Mouse (Mus musculus) kidney, postnatal 25 days (tissue): ENCODE results near the gene Kcna6.

ENCODE experiments used
- DNase-seq, 2 experiments: peaks; one replicate each; pipeline ENCODE4 v3.0.0; 2021; ENCODE audit warnings: mixed read lengths in 2 of 2

Kcna6 gene

DNA sequence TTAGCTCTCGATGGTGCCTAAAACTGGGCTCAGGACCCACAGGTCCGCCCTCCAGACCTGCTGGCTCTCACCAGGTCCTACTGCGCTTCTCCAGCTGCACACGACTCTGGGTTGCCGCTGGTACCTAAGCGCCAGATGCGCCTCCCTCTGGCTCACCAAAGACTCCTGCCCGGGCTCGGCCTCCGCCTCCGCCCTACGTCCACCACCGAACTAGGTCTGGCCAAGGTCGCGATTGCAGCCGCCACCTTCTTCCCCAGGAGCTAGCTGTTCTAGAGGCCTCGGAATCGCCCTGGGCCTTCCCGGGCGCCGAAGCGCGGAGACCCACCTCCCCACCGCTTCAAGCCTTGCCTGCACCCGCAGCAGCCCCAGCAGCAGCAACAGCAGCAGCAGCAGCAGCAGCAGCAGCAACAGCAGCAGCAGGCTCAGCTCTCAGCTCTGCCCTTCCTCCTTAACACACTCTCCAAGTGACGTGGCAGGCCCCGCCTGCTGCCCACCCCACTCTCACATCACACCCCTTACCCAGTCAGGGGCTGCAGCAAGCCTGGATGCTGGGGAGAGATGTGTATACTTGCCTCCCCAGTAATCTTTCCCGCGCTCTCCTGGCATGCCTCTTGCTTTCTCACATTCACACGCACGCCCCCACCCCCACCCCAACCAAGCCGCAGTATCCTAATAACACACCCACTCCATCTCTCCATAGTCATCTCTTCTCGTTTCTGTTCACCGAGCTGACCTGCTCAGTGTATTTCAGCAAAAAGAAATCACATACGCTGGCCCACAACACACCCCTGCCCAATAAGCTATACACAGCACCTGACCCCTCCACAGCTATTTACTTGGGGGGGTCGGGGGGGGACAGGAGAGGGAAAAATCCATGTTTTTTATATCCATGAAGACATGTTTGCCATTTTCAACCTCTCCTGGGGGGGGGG lies at the start of gene Kcna6:
TSS of gene Kcna6 (minus strand) at position 464 of the 932 bp plus-strand sequence.
- DNase-seq, result no peak

DNA sequence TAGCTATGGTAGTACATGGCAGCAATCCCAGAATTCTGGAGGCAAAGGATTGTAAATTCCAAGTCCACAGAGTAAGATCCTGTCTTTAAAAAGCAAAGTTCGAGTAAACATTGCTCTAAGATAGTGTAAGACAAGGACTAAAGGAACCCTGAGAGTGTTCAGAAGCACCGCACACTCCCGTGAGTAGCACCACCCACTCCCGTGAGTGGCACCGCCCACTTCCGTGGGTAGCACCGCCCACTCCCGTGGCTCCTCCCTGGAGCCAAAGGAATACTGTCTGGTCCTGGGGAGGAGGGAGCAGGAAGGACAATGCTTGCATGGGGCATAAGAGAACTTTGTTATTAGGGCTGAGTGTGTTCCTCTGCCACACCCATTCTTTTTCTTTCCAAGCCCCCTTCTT lies 48.4 kb upstream of the Kcna6 start:
- DNase-seq, result no peak

DNA sequence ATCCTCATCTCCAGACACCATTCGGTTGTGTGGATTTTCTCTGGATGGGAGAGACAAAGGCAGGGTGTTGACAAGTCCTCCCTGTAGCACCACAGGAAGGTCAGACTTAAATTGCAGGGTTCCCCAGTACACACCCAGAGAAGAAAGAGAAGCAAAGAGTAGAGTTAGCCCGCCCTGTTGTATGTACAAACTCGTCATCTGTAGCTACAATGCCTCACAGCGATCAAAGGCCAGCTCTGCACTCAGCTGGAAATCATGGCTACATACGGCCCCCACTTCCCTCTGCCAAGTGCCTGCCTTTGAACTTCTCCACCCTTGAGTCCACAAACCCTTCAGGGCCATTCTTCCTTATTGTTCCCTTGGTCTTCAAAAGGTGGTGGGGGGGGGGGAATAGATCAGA lies 43.7 kb upstream of the Kcna6 start:
- DNase-seq, result no peak

DNA sequence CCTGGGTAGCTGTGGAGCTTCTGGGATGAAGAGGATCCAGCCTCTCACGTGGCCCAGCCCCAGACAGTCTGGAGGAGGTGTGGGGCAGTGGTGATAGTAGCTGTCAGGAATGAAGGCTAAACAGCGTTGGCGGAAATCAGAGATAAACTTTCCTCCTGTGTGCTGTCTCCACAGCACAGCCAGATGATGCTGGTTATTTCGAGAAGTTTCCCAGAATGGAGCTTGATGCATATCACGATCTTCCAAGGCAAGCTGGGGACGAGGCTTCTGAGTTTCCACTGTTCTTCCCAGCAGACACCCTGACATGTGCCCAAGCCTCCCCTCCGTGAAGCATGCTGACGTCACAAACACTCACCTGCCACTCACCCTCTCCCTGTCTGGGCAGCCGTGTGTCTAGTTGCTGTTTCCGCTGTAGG lies 43.2 kb upstream of the Kcna6 start:
- DNase-seq, result no peak

DNA sequence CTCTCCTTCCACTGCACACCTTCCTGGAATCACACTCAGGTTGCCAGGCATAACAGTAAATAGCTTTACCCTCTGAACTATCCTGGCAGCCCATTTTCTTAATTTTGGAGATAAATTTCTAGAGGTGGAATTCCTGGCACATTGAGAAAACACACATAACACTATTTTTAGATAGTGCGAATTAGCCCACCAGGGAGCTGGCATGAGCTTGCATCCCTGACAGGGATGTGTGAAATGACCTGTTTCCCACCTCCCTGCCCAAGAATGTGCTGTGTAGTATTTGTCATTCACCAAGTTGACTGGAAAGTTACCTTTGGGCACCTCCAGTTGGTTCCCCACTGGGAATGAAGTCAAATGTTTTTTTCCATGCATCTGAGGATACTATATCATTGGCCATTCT lies 42.6 kb upstream of the Kcna6 start:
- no peak for DNase-seq

DNA sequence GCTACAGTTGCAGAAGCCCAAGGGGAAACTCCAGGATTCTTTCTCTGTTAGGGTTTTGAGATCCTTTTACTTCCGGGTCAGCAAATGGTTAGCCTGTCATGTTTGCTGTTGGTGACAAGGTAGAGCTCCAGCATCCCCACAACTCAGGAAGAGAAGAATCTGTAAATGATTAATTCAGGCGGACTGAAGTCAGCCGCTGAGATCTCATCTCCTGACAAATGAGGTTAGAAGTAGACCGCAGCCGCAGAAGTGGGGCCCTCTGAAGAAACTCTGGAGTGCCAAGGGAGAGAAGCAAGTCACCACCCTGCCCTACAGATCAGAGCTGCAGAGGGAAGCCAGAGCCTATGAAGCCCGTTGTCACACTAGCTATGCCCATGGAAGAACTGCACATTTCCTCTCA lies 37.4 kb upstream of the Kcna6 start:
- no peak for DNase-seq

DNA sequence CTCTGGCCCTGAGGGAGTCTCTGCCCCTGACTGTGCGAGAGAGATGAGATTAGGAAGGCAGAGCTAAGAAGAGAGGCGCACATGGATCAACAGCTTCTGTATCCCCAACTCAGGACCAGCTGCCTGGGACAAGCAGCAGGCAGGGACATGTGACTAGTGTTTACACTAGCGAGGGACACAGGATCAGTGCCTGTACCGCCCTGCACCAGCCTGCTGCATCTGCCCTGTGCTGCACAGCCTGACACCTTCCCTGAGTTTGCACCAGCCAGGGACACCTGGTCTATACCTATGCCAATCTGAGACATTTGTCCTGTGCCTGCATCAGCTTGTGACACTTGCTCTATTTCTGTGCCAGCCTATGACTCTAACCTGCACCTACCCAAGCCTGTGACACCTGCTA lies 33.4 kb upstream of the Kcna6 start:
- DNase-seq, result no peak

DNA sequence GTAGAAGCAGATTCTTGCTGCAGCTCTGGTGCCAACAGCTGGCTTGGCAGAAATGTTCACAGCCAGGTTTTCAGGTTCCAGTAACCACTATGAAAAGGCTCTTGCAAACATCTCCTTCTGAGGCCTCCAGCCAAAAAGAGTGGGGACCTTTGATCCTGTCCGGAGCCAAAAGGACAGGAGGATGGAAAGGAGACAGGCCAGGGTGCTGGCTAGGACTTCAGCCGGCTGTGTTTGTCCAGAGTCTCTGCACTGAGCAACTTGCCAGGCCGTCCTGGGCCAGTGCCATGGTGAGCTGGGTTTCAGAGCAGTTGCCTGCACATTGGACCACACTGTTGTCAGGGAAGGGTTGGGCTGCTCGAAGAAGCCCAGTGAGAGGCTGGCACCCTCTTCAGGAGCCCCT lies 31.9 kb upstream of the Kcna6 start:
- DNase-seq, result peak; percentile 75 to 86

DNA sequence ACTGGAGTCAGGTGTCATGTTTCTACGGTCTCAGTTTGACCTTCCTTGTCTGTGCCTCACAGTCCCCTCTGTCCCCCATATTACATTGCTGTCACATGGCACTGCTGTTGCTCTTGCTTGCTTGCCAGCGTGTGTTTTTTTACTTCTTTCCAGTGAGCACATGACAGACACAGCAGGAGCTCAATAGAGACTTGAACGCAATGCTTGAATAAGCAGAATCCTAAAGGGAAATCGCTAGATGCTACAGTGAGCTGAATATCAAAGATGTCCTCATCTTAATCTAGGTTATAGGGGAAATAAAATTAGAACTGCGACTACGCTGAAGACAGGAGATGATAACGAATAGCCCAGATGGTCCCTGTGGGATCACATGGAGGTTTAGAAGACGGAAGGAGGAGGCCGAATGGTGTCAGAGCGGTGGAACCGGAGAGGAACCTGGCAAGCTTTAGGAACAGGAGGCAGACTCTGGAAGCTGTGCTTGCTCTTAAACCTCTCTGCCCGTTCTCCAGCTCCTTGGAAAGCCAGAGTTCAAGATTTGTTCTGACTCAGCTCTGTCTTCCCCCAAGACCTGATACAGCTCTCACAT lies 29.8 kb upstream of the Kcna6 start:
- DNase-seq, result no peak

DNA sequence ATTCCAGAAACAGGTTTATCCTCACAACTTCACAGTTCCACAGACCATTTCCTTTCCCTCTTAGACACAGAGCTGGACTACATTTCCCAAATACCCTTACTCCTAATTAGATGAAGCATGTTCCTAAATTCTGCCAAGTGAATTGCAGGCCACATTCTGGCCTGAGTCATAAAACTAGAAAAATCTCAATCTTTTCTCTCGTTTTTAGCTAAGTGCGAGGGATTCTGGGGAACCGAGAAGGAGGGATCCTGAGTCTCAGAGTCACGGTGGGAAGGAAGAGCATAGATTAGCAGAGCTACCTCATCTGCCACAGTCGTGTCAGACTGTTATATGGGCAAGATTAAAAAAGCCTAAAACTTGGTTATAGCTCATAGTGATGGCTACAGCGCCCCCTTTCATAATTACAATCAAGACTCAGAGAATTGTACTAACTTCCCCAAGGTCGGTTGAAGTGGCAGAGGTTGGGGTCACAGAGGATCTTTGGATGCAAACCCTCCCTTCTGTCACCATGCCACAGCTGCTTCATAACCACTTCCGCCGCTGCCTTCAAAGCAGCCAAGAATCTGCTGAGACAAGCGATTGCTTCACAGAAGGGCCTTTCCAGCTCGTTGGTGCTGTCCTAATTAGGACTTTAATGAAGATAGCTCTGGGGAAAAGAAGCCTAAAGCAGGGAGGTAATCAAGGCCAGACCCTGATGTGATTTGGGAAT lies 28.6 kb upstream of the Kcna6 start:
- peak; percentile 47 to 54 for DNase-seq

DNA sequence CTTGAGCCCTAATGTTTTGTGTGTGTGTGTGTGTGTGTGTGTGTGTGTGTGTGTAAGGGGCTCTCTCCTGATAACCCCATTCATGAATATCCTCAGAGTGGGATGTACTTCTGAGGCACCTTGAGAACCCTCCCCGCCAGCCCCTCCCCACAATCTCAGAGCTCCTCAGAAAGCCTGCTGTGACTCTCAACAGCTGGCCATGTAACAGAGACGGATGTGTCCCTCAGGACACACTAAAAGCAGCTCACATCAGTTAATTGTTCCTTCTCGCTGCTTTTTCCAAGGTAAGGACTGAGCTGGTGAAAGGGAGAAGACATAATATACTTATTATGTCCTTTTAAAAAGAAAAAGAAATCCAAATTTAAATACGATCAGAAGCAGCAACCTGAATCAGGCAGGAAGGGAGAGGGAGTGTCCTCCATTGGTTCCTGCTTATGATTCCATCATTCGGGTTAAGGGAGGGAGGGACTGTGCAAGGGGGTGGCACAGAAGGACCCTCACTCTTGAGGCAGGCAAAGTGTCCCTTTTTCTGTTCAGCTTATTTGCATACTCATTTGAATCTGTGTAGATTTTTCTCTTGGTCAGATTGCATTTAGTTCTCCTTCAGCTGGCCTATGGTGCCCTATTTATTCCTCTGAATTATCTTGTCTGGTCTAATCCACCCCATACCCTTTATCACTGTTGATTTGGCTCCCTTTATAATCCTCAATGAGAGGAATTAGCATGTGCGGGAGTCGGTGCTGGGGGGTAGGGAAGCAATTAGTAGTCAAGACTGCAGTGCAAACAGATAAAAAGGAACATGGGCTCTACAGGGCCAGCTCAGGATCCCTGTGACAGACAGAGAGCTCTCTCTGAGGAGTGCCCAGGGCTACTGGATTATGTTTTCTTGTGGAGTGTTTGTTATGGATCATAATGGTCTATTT lies 27.4 kb upstream of the Kcna6 start:
- no peak for DNase-seq

DNA sequence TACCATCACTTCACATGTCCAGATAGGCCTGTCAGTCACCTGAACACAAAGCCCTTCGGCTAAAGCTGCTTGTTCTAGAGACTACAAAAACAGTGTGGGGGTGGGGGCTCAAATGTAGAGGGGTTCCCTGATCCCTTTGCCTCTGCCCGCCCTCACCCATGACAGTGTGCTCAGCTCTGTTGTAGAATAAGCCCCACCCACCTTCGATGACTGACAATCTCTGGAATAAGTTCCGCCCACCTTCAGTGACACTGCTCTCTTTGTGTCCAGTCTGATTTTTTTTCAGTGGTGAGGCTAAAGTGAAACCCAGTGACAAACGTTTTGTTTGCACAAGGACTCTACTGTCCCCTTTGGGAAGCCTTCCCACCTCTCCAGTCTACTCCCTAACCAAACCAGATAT lies 26.1 kb upstream of the Kcna6 start:
- DNase-seq, result no peak

DNA sequence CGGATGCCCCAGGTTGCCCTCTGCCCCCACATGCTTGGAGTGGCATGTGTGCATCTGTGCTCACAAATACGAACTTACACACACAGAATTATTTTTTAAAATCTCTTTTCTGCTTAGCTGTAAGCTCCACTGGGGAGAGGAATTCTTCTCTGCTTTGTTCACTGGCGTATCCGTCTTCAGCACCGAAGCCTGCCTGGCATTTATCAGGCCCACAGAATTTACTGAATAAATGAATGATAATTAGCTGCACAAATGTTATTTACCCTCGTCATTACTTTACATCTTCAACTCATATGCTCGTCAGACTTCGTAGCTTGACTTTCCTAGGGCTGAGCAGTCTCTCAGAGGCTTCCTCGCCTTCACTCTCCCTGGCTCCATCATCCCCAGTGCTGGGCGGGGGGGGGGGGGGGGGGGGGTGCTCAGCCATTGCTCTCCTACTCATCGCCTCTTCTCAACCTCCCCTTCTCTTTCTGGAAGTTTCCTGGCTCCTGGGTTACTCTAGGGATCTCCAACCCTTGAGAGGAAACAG lies 24.2 kb upstream of the Kcna6 start:
- DNase-seq, result no peak

DNA sequence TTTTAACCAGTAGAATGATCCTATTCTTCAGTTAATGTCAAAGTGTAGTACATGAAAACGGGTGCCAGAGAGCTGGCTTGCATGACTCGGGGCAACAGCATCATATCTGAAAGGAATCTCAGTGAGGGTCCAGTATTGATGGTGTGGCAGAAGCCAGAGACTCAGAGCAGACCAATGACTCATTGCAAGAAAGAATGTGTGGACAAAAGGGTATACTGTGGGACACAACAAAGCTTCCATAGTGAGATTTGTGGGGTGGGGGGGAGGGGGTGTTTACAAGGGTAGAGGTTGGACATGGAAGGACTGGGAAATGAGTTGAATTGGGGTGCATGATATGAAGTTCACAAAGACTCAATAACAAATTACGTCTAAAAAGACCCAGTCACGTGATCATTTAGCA lies 20.9 kb upstream of the Kcna6 start:
- no peak for DNase-seq

DNA sequence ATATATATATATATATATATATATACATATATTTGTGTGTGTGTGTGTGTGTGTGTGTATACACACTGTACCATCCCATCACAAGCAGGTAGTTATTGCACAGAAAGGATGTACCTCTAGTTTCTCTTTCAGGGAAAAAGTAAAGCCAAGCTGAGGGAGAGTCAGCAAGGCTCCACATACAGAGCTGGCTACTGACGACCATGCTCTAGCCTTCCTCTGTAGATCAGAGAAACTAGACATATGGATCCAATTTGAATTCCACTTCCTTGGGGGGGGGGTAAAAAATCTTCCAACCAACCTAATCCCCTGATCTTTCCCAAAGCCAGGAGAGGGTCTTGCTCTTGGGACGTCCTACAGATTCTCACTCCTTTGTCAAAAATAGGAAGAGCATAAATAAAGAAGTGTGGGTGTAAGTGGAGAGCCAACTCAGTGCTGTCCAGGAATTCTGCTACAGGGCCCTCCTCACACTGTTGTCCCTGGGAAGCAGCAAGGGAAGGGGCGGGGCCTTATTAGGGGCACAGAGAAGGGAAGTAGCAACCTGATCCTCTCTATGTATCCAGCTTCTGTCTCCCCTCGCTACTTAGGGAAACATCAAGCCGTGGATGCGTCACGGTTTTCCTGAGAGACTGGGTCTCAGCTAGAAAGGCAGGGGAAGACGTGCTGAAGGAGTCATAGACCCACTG lies 15.4 kb upstream of the Kcna6 start:
- no peak for DNase-seq

DNA sequence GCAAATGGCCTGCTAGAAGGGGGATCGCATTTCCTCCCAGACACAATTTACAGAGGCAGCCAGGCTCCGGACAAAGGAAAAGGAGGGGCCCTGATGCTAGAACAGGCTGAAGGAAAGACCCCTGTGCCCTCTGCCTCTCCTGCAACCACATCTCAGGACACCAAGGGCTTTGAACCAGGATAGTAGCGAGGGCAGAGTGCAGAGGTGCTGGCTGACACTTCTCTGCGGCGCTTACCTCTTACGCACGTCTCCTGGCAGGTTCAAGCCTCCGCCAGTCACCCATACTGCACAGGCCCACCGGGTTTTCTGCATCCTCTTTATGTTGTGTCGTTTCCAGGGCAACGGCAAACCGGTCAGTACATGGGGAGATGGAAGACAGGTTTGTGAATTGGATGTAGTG lies 12.0 kb upstream of the Kcna6 start:
- DNase-seq, result no peak

DNA sequence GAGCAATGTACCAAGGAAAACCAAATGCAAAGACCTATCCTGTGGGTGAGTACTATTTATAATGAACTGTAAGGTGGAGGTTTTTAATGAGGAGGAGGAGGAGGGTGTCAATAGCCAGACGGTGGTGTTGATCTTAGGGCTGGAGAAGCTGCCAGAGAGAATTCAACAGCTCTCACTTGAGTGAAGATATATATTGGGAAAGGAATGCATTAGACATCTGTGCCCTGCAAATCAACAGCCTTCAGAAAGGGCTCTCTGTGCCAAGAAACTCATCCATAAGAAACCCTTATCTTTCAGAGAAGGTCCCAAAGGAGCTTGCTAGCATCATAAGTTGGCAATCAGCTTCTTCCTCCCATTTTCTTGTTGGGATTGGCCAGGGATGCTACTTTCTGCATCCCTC lies 5.4 kb upstream of the Kcna6 start:
- no peak for DNase-seq

DNA sequence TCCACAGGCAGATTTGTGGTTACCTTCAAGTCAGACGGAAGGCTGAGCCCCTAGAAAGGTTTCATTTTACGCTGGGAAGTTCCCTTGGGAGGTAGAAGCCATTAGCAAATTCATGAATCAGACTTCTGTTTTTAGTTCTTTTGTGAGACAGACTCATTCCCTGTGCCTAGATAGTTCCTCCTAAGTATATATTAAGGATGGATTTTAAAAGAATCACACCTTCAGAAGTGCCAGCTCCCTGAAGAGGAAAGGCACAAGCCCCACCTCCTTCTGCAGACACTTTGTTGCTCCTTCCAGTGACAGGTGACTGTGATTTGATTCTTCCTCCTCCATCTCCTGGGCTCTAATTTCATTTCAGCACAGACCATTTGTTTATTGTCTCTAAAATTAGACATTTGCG lies 2.1 kb upstream of the Kcna6 start:
- DNase-seq, result no peak

DNA sequence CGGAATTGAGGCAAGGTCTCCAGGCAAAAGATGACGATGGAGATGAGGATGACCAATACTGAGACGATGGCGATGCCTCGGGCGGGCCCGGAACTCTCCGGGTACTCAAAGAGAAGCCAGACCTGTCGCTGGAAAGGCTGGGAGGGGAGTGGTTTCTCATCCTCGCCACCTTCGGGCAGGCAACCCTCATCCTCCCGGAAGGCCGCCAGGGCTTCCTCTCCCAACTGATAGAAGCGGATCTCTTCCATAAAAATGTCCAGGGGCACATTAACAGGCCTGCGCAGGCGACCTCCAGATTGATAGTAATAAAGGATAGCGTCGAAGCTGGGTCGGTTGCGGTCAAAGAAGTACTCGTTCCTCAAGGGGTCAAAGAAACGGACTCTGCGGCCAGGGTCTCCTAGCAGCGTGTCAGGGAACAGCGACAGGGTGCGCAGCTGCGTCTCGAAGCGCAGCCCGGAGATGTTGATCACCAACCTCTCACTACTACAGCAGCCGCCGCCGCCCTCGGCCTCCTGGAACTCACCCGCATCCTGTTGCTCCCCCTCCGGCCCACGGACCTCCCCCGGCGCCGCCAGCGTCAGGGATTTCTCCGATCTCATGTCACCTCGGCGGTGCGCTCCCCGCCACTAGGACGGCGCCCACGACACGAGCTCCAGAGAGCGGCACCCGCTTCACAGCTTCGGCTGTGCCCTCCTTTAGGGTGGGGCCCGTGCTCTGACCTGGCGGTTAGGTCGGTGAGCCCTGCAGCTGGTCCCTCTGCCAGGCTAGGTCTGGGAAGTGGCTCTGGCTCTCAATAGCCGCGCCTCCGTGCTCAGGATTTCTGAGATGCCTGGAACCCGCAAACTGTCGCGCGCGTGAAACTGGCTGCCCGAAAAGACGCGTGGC lies 906 bp downstream of the Kcna6 start:
- DNase-seq, result peak; percentile 25 to 59

DNA sequence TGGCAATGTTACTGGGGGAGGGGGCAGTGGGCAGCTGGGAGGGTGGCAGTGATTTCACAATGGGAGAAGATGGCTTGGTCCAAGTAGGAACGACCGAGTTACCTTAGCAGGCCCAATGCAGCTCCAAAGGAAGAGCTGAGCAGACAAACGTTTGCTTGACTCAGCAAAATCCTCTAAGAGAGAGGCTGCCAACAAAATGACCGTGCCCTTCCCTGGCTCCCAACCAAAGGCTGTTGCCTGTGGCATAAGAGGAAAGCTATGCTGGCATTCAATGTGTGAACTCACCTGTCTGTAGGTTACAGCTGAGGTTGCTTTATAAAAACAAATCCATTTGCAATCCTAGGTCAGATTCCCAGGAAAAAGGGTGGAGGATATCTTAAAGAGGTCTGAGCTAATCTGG lies 3.5 kb downstream of the Kcna6 start:
- DNase-seq, result peak; percentile 61 to 66

DNA sequence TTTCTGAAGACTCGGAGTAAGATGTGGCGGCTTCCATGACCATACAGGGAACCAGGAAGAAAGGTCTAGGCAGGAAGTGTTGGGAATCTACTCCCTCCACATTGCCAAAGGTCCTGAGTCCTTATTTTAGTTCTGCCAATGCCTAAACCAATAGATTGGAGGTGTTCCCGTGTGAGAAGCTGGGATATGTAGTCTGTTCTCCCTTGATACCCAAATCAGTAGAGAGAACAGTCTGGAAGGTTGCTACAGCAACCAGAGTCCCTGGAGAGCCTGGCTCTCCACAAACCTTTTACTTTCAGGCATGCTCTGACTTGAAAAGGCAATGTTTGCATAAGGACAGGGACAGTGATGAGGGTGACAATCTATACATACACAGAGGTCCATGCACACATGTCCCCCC lies 4.7 kb downstream of the Kcna6 start:
- no peak for DNase-seq
